Mouse (Mus musculus) embryo, embryonic 10 days (tissue): ENCODE measurements around the gene Vmn1r221.
"Not testable (repeated sequence)": the region's sequence is repeated elsewhere in the genome, so short reads cannot be mapped to it uniquely, and the experiment has no call there.

ENCODE experiments used
- DNase-seq: peaks from one replicate; pipeline ENCODE4 v3.0.0-alpha.2; 2015; ENCODE audit warnings: low spot score

Vmn1r221 gene

GRCm38 (mm10) chr13:23213827-23214226, at the start of gene Vmn1r221:
TSS of gene Vmn1r221 (plus strand) at chr13:23214127.
- not testable (repeated sequence) for DNase-seq

GRCm38 (mm10) chr13:23166471-23166870, 47.5 kb upstream of the Vmn1r221 start:
- not testable (repeated sequence) for DNase-seq

GRCm38 (mm10) chr13:23187875-23188274, 26.1 kb upstream of the Vmn1r221 start, which contains the start of gene Vmn1r220:
TSS of gene Vmn1r220 (minus strand) at chr13:23187975.
- no peak for DNase-seq

- not testable (repeated sequence) for DNase-seq
Measured at GRCm38 (mm10) chr13:23203885-23204284, 10.0 kb upstream of the Vmn1r221 start.

GRCm38 (mm10) chr13:23235847-23236246, 21.9 kb downstream of the Vmn1r221 start, which contains the start of gene Vmn1r222:
TSS of gene Vmn1r222 (minus strand) at chr13:23235947.
- not testable (repeated sequence) for DNase-seq

- DNase-seq, result not testable (repeated sequence)
Measured at GRCm38 (mm10) chr13:23246834-23247233, 32.9 kb downstream of the Vmn1r221 start, which contains the start of gene Vmn1r223. TSS of gene Vmn1r223 (plus strand) at chr13:23247134.

- DNase-seq, result no peak
Measured at GRCm38 (mm10) chr13:23258546-23259048, 44.7 kb downstream of the Vmn1r221 start.

GRCm38 (mm10) chr13:23268606-23269005, 54.7 kb downstream of the Vmn1r221 start:
- not testable (repeated sequence) for DNase-seq

GRCm38 (mm10) chr13:23269127-23269526, 55.2 kb downstream of the Vmn1r221 start:
- peak; percentile 70 for DNase-seq

GRCm38 (mm10) chr13:23269681-23270080, 55.8 kb downstream of the Vmn1r221 start:
- DNase-seq, result peak; percentile 41

- DNase-seq, result peak; percentile 93
Measured at GRCm38 (mm10) chr13:23270321-23271101, 56.6 kb downstream of the Vmn1r221 start.
